Mouse (Mus musculus) effector memory CD4-positive, alpha-beta T cell, adult 5 months (primary cell): ENCODE measurements around the gene Prl8a2. TPM values are rescaled to one million over a fixed set of nuclear protein-coding genes. Genes with fewer than 3 reads are reported as not detected.

Source experiments
- polyA plus RNA-seq: library from polyadenylated mRNA; unstranded; fragments of 100-300 nt; shearing (Covaris generic); gene quantifications from one replicate; pipeline ENCODE4 v1.2.1, GENCODE M21; 2017

Prl8a2 gene
- not detected for polyA plus RNA-seq

GRCm38 (mm10) chr13:27345373-27345772, at the start of gene Prl8a2:
Gene Prl8a2 (plus strand): TSS chr13:27345673.

GRCm38 (mm10) chr13:27312334-27313225, 32.9 kb upstream of the Prl8a2 start, which contains the start of gene Prl6a1:
Gene Prl6a1 (plus strand): TSS chr13:27312627.

GRCm38 (mm10) chr13:27390746-27391145, 45.3 kb downstream of the Prl8a2 start, which contains the start of gene Prl2b1:
Gene Prl2b1 (minus strand): TSS chr13:27390846.

Other genes with a start within 250 kb of the Prl8a2 start
- not detected for gene Prl3d2, start 224.0 kb upstream of the Prl8a2 start, polyA plus RNA-seq
- gene Prl3d3, start 188.9 kb upstream of the Prl8a2 start, polyA plus RNA-seq, result not detected
- not detected for gene Prl3c1, start 149.0 kb upstream of the Prl8a2 start, polyA plus RNA-seq
- gene Prl3b1, start 103.8 kb upstream of the Prl8a2 start, polyA plus RNA-seq, result not detected
- not detected for gene Prl3a1, start 86.2 kb upstream of the Prl8a2 start, polyA plus RNA-seq
- not detected for gene Prl6a1, start 33.0 kb upstream of the Prl8a2 start, polyA plus RNA-seq
- not detected for gene Prl2b1, start 45.2 kb downstream of the Prl8a2 start, polyA plus RNA-seq
- gene Prl8a6, start 93.0 kb downstream of the Prl8a2 start, polyA plus RNA-seq, result not detected
- gene Prl8a8, start 167.5 kb downstream of the Prl8a2 start, polyA plus RNA-seq, result not detected
- gene Prl8a9, start 218.9 kb downstream of the Prl8a2 start, polyA plus RNA-seq, result not detected
- 0.22 TPM for gene Prl8a1, start 236.5 kb downstream of the Prl8a2 start, polyA plus RNA-seq